Mouse (Mus musculus) limb, embryonic 14.5 days (tissue): ENCODE results near the gene Skida1. TPM values are rescaled to one million over a fixed set of nuclear protein-coding genes. Genes with fewer than 3 reads are reported as not detected.
"Not testable (repeated sequence)": the region's sequence is repeated elsewhere in the genome, so short reads cannot be mapped to it uniquely, and the experiment has no call there.

Experiments used
- ATAC-seq: fragments of 200-750 bp; cut with Nextera tagmentation; 2 replicates; pipeline ENCODE4 v1.8.0; 2017; ENCODE audit warnings: low read depth, moderate number of reproducible peaks, moderate TSS enrichment; ENCODE audit not compliant: low FRiP score
- DNase-seq: peaks from one replicate; pipeline ENCODE4 v3.0.0-alpha.2; 2015; ENCODE audit warnings: low spot score
- H3K27ac ChIP-seq: fragments of 300-500 bp; sonication (generic); replicated peaks from 2 replicates; pipeline ENCODE4 v1.5.1; 2014; ENCODE audit warnings: low read depth, mild to moderate bottlenecking, low read length, moderate library complexity, mixed read lengths
- H3K27me3 ChIP-seq: fragments of 300-500 bp; sonication (generic); 2 replicates; pipeline ENCODE4 v1.6.1; 2014; ENCODE audit warnings: low read length, mixed read lengths; ENCODE audit not compliant: control insufficient read depth, insufficient read depth
- H3K36me3 ChIP-seq: fragments of 300-500 bp; sonication (generic); 2 replicates; pipeline ENCODE4 v1.6.1; 2014; ENCODE audit warnings: mild to moderate bottlenecking, low read length, moderate library complexity, mixed read lengths; ENCODE audit not compliant: control insufficient read depth, insufficient read depth
- H3K4me1 ChIP-seq: fragments of 300-500 bp; sonication (generic); 2 replicates; pipeline ENCODE4 v1.6.1; 2014; ENCODE audit warnings: antibody characterized with exemption, low read length, mixed read lengths; ENCODE audit not compliant: control insufficient read depth, insufficient read depth
- H3K4me2 ChIP-seq: fragments of 300-500 bp; sonication (generic); replicated peaks from 2 replicates; pipeline ENCODE4 v1.6.1; 2014; ENCODE audit warnings: low read depth, mild to moderate bottlenecking, low read length, moderate library complexity; ENCODE audit not compliant: severe bottlenecking
- H3K4me3 ChIP-seq: fragments of 300-500 bp; sonication (generic); replicated peaks from 2 replicates; pipeline ENCODE4 v1.5.1; 2014; ENCODE audit warnings: low read length
- H3K9ac ChIP-seq: fragments of 300-500 bp; sonication (generic); 2 replicates; pipeline ENCODE4 v1.6.1; 2014; ENCODE audit warnings: mild to moderate bottlenecking, low read depth, low read length, moderate library complexity; ENCODE audit not compliant: severe bottlenecking
- H3K9me3 ChIP-seq: fragments of 300-500 bp; sonication (generic); 2 replicates; pipeline ENCODE4 v1.6.1; 2016; ENCODE audit warnings: low read length; ENCODE audit not compliant: control insufficient read depth
- POLR2A ChIP-seq: fragments of 200-500 bp; IDR thresholded peaks from 2 replicates; pipeline ENCODE4 v1.8.0; 2012; ENCODE audit warnings: inconsistent platforms, mild to moderate bottlenecking, moderate library complexity, borderline replicate concordance; ENCODE audit not compliant: insufficient read depth, insufficient read length; ENCODE audit errors: extremely low read depth
- WGBS: fragments of 180-500 bp; shearing (Covaris S2); extraction: QIAGEN DNeasy Blood & Tissue Kit; methylation state at CpG from one replicate; pipeline ENCODE4 v1.1.7; 2014; 5-methylcytosine and 5-hydroxymethylcytosine counted together
- polyA plus RNA-seq, 2 experiments: library from polyadenylated mRNA; depleted of rRNA in 1 of 2; stranded (reverse) in 1 of 2; unstranded in 1 of 2; fragments of >200 nt; fragmentation: Nextera tagmentation in 1 of 2; extraction: Ambion mirVana in 1 of 2; gene quantifications; 2 replicates each; pipeline versions ENCODE4 v1.2.1 to v1.2.3; 2012 to 2014

Skida1 gene
- polyA plus RNA-seq (2012; rRNA removed) (18.7 and 19.0 TPM in 2 replicates), polyA plus RNA-seq (2014; fragmentation: Nextera tagmentation; extraction: Ambion mirVana) (7.9 and 8.2 TPM in 2 replicates)

DNA sequence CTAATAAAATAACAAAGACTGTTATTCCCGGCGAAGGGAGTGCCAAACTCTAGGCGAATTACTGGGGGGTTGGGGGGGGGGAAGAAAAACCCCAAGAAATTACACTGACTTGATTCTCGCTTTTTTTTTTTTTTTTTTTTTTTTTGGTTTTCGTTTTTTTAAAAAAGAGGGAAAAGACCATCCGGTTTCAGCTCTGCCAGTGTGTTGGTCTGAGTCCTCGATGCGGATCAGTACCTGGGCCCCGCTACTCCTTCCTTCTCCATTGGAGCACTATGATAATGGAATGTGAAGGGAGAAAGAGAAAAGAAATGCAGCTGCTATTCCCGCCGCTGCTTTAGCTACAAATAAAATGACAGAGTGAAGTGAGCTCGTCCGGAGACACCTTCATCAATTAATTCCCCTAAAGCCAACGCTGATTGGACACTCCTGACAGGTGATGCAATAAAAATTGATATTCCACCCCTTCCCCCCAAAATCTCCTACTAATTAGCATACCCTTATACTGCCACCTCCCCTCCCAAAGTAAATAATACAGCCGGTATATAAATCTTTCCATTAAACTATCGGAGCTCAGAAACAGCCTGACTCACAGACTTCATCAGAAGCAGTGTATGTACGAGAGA lies at the start of gene Skida1:
Skida1 (minus strand) TSS at position 599 of the 623 bp plus-strand sequence.
- WGBS: under 1% methylated on average over 17 of the region's 17 CpGs
- no peak for TF ChIP-seq POLR2A
- Histone ChIP-seq H3K9me3 (no peaks in the 10 kb centered on the region), H3K36me3 (no peaks in the 10 kb centered on the region), H3K9ac (peak within 1 kb of the TSS; percentile 100), H3K4me1 (peaks cover 25% of the 10 kb centered on the region), H3K4me3 (peak within 1 kb of the TSS; percentile 96), H3K4me2 (peak within 1 kb of the TSS; percentile 89), H3K27ac (peak within 1 kb of the TSS; percentile 100), H3K27me3 (no peaks in the 10 kb centered on the region)
- DNase-seq (peak; percentile 81), ATAC-seq (peak; percentile 38)

DNA sequence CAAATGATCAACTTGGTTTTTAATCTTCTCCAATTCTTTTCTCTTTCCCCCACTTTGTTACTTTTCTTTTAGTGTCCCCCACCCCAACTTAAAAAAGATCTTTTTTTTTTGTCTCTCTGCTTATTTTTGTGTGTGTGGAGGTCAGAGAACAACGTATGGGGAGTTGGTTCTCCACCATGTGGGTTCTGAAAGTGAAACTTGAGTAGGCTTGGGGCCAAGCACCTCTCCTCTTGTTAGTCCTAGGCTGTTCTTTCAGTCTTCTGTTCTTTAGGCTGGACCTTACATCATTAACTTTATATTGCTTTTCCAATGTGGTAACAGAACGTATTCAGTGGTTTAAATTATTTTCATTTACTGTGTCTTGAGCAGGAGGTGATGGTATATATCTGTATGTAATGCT lies 47.0 kb upstream of the Skida1 start:
- Histone ChIP-seq H3K36me3 (peaks cover 33% of the 10 kb centered on the region), H3K4me2 (no peak overlapping the region), H3K9me3 (peaks cover 4% of the 10 kb centered on the region; the same call in 1 of the 2 replicates), H3K4me1 (no peaks in the 10 kb centered on the region), H3K27ac (no peak overlapping the region), H3K4me3 (no peak overlapping the region), H3K27me3 (no peaks in the 10 kb centered on the region), H3K9ac (no peak overlapping the region)
- WGBS: 37% methylated on average over 2 of the region's 2 CpGs
- TF ChIP-seq POLR2A: no peak
- ATAC-seq (no peak), DNase-seq (no peak)

DNA sequence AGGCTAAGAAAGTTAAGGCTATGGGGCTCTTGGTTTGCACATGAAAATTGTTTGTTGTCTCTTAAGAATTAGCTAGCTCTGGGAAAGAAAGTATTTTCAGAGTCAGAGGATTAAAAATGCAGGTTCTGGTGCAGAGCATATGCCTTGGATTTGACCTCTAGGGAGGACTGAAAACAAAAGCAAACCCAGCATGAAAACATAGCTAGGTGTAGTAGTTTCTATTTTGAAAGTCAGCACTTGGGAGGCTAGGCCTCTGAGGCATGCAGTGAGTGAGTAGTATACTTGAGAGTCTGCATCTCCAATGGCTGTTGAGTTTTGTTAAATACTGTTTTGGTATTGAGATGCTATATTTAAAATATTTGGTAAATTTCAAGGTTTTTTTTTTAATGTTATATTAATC lies 45.5 kb upstream of the Skida1 start:
- Histone ChIP-seq H3K27ac (no peak overlapping the region), H3K9me3 (no peaks in the 10 kb centered on the region), H3K9ac (no peak overlapping the region), H3K4me2 (no peak overlapping the region), H3K4me1 (no peaks in the 10 kb centered on the region), H3K4me3 (no peak overlapping the region), H3K36me3 (peaks cover 36% of the 10 kb centered on the region), H3K27me3 (no peaks in the 10 kb centered on the region)
- no peak for TF ChIP-seq POLR2A
- DNase-seq (no peak), ATAC-seq (no peak)

DNA sequence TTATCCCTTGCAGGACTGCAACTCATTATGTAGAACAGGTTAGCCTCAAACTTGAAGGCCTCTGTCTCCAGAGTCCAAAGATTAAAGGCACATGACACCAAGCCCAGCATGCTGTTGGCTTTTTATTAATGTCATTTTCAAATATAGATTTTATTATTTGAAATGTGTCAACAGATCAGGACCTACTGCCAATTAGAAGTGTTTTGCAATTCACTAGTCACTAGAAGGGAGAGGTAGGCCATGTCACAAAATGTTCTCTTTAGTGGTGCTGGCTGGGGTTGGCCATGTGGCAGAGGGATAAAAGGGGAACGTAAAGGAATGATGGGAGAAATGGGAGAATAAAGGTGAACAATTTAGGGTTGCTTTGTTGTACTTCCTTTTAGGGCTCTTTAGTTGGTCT lies 45.0 kb upstream of the Skida1 start:
- Histone ChIP-seq H3K4me3 (no peak overlapping the region), H3K9me3 (no peaks in the 10 kb centered on the region), H3K9ac (no peak overlapping the region), H3K27me3 (no peaks in the 10 kb centered on the region), H3K4me2 (no peak overlapping the region), H3K36me3 (peaks cover 37% of the 10 kb centered on the region), H3K27ac (no peak overlapping the region), H3K4me1 (no peaks in the 10 kb centered on the region)
- DNase-seq: no peak
- ATAC-seq: no peak
- TF ChIP-seq POLR2A: no peak
- 80% methylated on average over 1 of the region's 1 CpGs for WGBS

DNA sequence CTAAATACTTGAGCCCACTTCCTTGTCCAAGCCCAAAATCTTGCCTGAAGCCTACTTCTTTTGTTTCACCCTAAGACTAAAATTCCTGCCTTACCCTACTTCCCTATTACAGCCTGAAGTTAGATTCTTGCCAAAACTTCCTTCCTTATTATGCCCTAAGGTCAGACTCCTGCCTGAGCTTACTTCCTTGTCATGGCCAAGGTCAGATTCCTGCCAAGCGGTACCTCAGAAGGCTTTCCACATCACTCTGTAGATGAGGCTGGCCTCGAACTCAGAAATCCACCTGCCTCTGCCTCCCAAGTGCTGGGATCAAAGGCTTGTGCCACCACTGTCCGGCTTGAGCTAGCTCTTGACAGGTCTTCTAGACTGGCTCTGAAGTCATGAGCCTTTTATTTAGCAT lies 38.8 kb upstream of the Skida1 start:
- not testable (repeated sequence) for H3K27ac ChIP-seq, ATAC-seq, DNase-seq, H3K4me1 ChIP-seq, H3K4me3 ChIP-seq, H3K4me2 ChIP-seq, H3K27me3 ChIP-seq, H3K9ac ChIP-seq, H3K9me3 ChIP-seq
- peaks cover 66% of the 10 kb centered on the region for H3K36me3 ChIP-seq
- 94% methylated on average over 3 of the region's 3 CpGs for WGBS
